ENCODE assay signal across 14 mouse cellular contexts in genomic region chr15:84504895-84505294, GRCm38 (mm10). TPM values are rescaled to one million over a fixed set of nuclear protein-coding genes. Genes with fewer than 3 reads are reported as not detected.
DNase-seq lines count a peak whose midpoint lies in the region; ATAC-seq lines count a peak whose summit lies in the region.
"Had no signal": no experiment of that assay in that cellular context is flagged by ENCODE, and none has a peak within 500 bp of the region (broad histone marks: within the 10 kb centered on the region; RNA-seq: fewer than 3 reads in every experiment).

No protein-coding gene starts in this region.

- no peak for DNase-seq in heart, embryonic 10.5 days (ENCODE audit: low spot score)
- no peak for DNase-seq in midbrain, embryonic 14.5 days
- no peak for DNase-seq in gastrocnemius, postnatal 14 days
- no peak for DNase-seq in left cerebral cortex, adult 9 months (ENCODE audit: low spot score in 2 of 2)
- DNase-seq: cerebellum, adult 8-10 months; forebrain, postnatal 0 days; lung, postnatal 14 days had no signal

- 0 out of 2 replicates have a peak, but pooled peaks have one; percentile 40 for ATAC-seq in heart, embryonic 13.5 days (ENCODE audit: extremely low read depth, insufficient number of reproducible peaks, low FRiP score, low TSS enrichment)
- no peak; the same call in 1 of the 2 replicates for ATAC-seq in midbrain, embryonic 16.5 days
- no peak for ATAC-seq in midbrain, embryonic 14.5 days (ENCODE audit: low FRiP score, low TSS enrichment)
- no peak for ATAC-seq in hindbrain, embryonic 12.5 days (ENCODE audit: low FRiP score)
- ATAC-seq: forebrain, postnatal 0 days had no signal

- 24% methylated on average over 7 of the region's 7 CpGs for WGBS in heart, embryonic 13.5 days
- WGBS in heart, embryonic 10.5 days = 24% methylated on average over 7 of the region's 7 CpGs
- WGBS in midbrain, embryonic 16.5 days = 37% methylated on average over 7 of the region's 7 CpGs
- WGBS in midbrain, embryonic 14.5 days = 35% methylated on average over 7 of the region's 7 CpGs
- WGBS in hindbrain, embryonic 12.5 days = 26% methylated on average over 7 of the region's 7 CpGs

- no peaks in the 10 kb centered on the region for H3K36me3 ChIP-seq in heart, embryonic 13.5 days
- no peaks in the 10 kb centered on the region for H3K36me3 ChIP-seq in heart, embryonic 10.5 days
- H3K36me3 ChIP-seq in midbrain, embryonic 16.5 days (ENCODE audit: control insufficient read depth, insufficient read depth, low read length) = no peaks in the 10 kb centered on the region
- H3K36me3 ChIP-seq in midbrain, embryonic 14.5 days (ENCODE audit: control insufficient read depth, insufficient read depth, low read length) = no peaks in the 10 kb centered on the region
- no peaks in the 10 kb centered on the region for H3K36me3 ChIP-seq in hindbrain, embryonic 12.5 days
- H3K36me3 ChIP-seq: limb, embryonic 13.5 days; liver, embryonic 15.5 days had no signal

- H3K27me3 ChIP-seq in heart, embryonic 13.5 days (replicated peaks) = no peaks in the 10 kb centered on the region
- peaks cover 14% of the 10 kb centered on the region for H3K27me3 ChIP-seq in heart, embryonic 10.5 days (ENCODE audit: insufficient read depth, poor library complexity, severe bottlenecking)
- H3K27me3 ChIP-seq in midbrain, embryonic 16.5 days (ENCODE audit: control insufficient read depth, insufficient read depth, low read depth, low read length) = no peaks in the 10 kb centered on the region
- no peaks in the 10 kb centered on the region for H3K27me3 ChIP-seq in midbrain, embryonic 14.5 days (ENCODE audit: control insufficient read depth, insufficient read depth, low read length)
- no peaks in the 10 kb centered on the region for H3K27me3 ChIP-seq in hindbrain, embryonic 12.5 days
- H3K27me3 ChIP-seq: limb, embryonic 13.5 days; liver, embryonic 15.5 days had no signal

- no peaks in the 10 kb centered on the region for H3K9me3 ChIP-seq in heart, embryonic 13.5 days
- no peaks in the 10 kb centered on the region for H3K9me3 ChIP-seq in heart, embryonic 10.5 days
- no peaks in the 10 kb centered on the region for H3K9me3 ChIP-seq in midbrain, embryonic 16.5 days (replicated peaks; ENCODE audit: control insufficient read depth, low read length, poor library complexity, severe bottlenecking)
- no peaks in the 10 kb centered on the region for H3K9me3 ChIP-seq in midbrain, embryonic 14.5 days (ENCODE audit: control insufficient read depth, low read length)
- no peaks in the 10 kb centered on the region for H3K9me3 ChIP-seq in hindbrain, embryonic 12.5 days (replicated peaks)
- H3K9me3 ChIP-seq: limb, embryonic 13.5 days; liver, embryonic 15.5 days had no signal

- peak overlapping the region; percentile 49 for H3K27ac ChIP-seq in heart, embryonic 13.5 days (replicated peaks)
- no peak overlapping the region for H3K27ac ChIP-seq in heart, embryonic 10.5 days
- peak overlapping the region; percentile 43; the same call in 1 of the 2 replicates for H3K27ac ChIP-seq in midbrain, embryonic 16.5 days (ENCODE audit: low read length)
- no peak overlapping the region for H3K27ac ChIP-seq in midbrain, embryonic 14.5 days (replicated peaks; ENCODE audit: low read depth, low read length)
- peak overlapping the region; percentile 18; the same call in 1 of the 2 replicates for H3K27ac ChIP-seq in hindbrain, embryonic 12.5 days
- H3K27ac ChIP-seq: left cerebral cortex, adult 2 months; limb, embryonic 13.5 days; liver, embryonic 15.5 days had no signal

- H3K4me2 ChIP-seq in heart, embryonic 13.5 days = peak overlapping the region; percentile 16; the same call in 1 of the 2 replicates
- no peak overlapping the region for H3K4me2 ChIP-seq in midbrain, embryonic 16.5 days (ENCODE audit: low read length)
- H3K4me2 ChIP-seq in midbrain, embryonic 14.5 days (ENCODE audit: low read length) = no peak overlapping the region
- no peak overlapping the region for H3K4me2 ChIP-seq in hindbrain, embryonic 12.5 days (replicated peaks)
- H3K4me2 ChIP-seq: limb, embryonic 13.5 days; liver, embryonic 15.5 days had no signal

- no peak overlapping the region for H3K4me3 ChIP-seq in heart, embryonic 13.5 days
- no peak overlapping the region for H3K4me3 ChIP-seq in heart, embryonic 10.5 days
- H3K4me3 ChIP-seq in midbrain, embryonic 16.5 days (ENCODE audit: low read depth, low read length) = no peak overlapping the region
- H3K4me3 ChIP-seq in midbrain, embryonic 14.5 days (replicated peaks; ENCODE audit: low read depth, low read length) = no peak overlapping the region
- no peak overlapping the region for H3K4me3 ChIP-seq in hindbrain, embryonic 12.5 days
- H3K4me3 ChIP-seq: left cerebral cortex, adult 2 months; limb, embryonic 13.5 days; liver, embryonic 15.5 days had no signal

- H3K9ac ChIP-seq in heart, embryonic 13.5 days = no peak overlapping the region
- no peak overlapping the region for H3K9ac ChIP-seq in midbrain, embryonic 16.5 days (ENCODE audit: low read depth, low read length)
- no peak overlapping the region for H3K9ac ChIP-seq in midbrain, embryonic 14.5 days (replicated peaks; ENCODE audit: low read length)
- H3K9ac ChIP-seq in hindbrain, embryonic 12.5 days = no peak overlapping the region
- H3K9ac ChIP-seq: forebrain, postnatal 0 days; limb, embryonic 13.5 days; liver, embryonic 15.5 days had no signal

- intact Hi-C loops in gastrocnemius, postnatal 14 days (cut with DNase I; ENCODE audit: low total_unique reads) = no loop called here

- peaks cover 41% of the 10 kb centered on the region for H3K4me1 ChIP-seq in heart, embryonic 13.5 days
- peaks cover 43% of the 10 kb centered on the region for H3K4me1 ChIP-seq in heart, embryonic 10.5 days
- H3K4me1 ChIP-seq in midbrain, embryonic 16.5 days (ENCODE audit: control insufficient read depth, insufficient read depth, low read length) = peaks cover 13% of the 10 kb centered on the region
- H3K4me1 ChIP-seq in midbrain, embryonic 14.5 days (ENCODE audit: control insufficient read depth, insufficient read depth, low read length) = peaks cover 14% of the 10 kb centered on the region
- H3K4me1 ChIP-seq in hindbrain, embryonic 12.5 days = peaks cover 36% of the 10 kb centered on the region
- H3K4me1 ChIP-seq: liver, embryonic 15.5 days had no signal

RNA-seq across cellular contexts. Expression of gene Rtl6, which starts 52.7 kb away (rescaled TPM):
- polyA plus RNA-seq in heart, embryonic 13.5 days (2015; fragmentation: Nextera tagmentation; extraction: Ambion mirVana) = 9.2 and 9.8 TPM in 2 replicates
- 13.1 and 14.9 TPM in 2 replicates for polyA plus RNA-seq in heart, embryonic 10.5 days (2016; fragmentation: Nextera tagmentation; extraction: Ambion mirVana)
- polyA plus RNA-seq in midbrain, embryonic 16.5 days (2015; fragmentation: Nextera tagmentation; extraction: Ambion mirVana) = 75.4 and 79.1 TPM in 2 replicates
- polyA plus RNA-seq in midbrain, embryonic 14.5 days (2014; fragmentation: Nextera tagmentation; extraction: Ambion mirVana) = 41.2 and 43.2 TPM in 2 replicates
- 48.9 and 52.5 TPM in 2 replicates for polyA plus RNA-seq in hindbrain, embryonic 12.5 days (2016; fragmentation: Nextera tagmentation; extraction: Ambion mirVana)
- total RNA-seq in gastrocnemius, postnatal 14 days (2021) = 1 to 10 TPM; 3.7 to 4.9 TPM

RNA-seq across cellular contexts. Expression of gene Shisal1, which starts 58.0 kb away (rescaled TPM):
- 0.55 and 0.60 TPM in 2 replicates for polyA plus RNA-seq in heart, embryonic 13.5 days (2015; fragmentation: Nextera tagmentation; extraction: Ambion mirVana)
- polyA plus RNA-seq in heart, embryonic 10.5 days (2016; fragmentation: Nextera tagmentation; extraction: Ambion mirVana) = 0.30 and 0.40 TPM in 2 replicates
- 20.3 and 24.1 TPM in 2 replicates for polyA plus RNA-seq in midbrain, embryonic 16.5 days (2015; fragmentation: Nextera tagmentation; extraction: Ambion mirVana)
- polyA plus RNA-seq in midbrain, embryonic 14.5 days (2014; fragmentation: Nextera tagmentation; extraction: Ambion mirVana) = 16.4 and 18.0 TPM in 2 replicates
- 9.4 and 10.8 TPM in 2 replicates for polyA plus RNA-seq in hindbrain, embryonic 12.5 days (2016; fragmentation: Nextera tagmentation; extraction: Ambion mirVana)
- total RNA-seq in gastrocnemius, postnatal 14 days (2021) = 1 to 10 TPM; 2.7 to 5.0 TPM
- total RNA-seq: megakaryocyte-erythroid progenitor cell, adult 5-6 weeks had no signal

Comparison
In these comparisons a context has a peak if more than half of its experiments do, and no peak if none do; other contexts are left out.
1. H3K27ac ChIP-seq: peak in heart, embryonic 13.5 days (single experiment), midbrain, embryonic 16.5 days (single experiment) and hindbrain, embryonic 12.5 days (single experiment); none in heart, embryonic 10.5 days (single experiment) and midbrain, embryonic 14.5 days (single experiment).